ENCODE assay signal across 8 mouse cellular contexts in the genomic region with DNA sequence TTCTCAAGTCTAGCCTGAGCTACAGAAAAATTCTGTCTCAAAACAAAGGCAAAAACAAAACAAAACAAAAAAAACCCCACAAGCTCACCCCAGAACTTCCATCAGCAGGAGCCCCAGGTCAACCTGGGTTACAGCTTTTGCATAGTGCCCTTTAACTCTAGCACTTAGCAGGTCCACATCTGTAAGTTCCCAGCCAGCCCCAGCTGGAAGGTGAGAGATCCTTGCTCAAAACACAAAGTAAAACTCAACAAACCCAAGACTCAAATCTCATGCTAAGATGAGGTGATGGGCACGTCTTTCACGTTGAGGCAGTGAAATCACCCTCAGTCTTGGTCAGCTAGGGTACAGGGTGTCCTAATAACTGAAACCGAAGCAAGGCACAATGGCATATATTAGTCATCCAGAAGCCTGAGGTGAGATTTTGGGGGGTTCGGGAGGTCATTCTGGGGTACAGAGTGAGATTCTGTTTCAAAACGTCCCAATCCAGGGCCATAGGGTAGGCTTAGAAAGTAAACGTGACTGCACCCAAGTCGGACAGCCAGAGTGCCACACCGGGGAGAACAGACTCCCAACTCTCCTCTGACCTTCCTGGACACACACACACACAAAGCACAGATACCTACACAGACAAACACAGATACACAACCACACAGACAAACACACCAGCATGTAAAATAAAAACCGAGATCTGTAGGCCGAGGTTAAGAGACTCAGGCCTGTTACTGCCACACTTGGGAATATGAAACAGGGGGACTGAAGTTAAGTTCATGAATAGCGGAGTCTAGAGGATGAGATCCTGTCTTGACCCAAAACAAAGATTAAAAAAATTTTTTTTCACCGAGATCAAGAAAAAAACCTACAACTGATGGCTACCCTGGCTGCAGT. TPM values are rescaled to one million over a fixed set of nuclear protein-coding genes. Genes with fewer than 3 reads are reported as not detected.
DNase-seq lines count a peak whose midpoint lies in the region; ATAC-seq and TF ChIP-seq lines count a peak whose summit lies in the region.

No protein-coding gene starts in this region.

- H3K4me1 ChIP-seq in forebrain, embryonic 14.5 days (ENCODE audit: control insufficient read depth, insufficient read depth, low read length) = peaks cover 33% of the 10 kb centered on the region
- H3K4me1 ChIP-seq in liver, embryonic 12.5 days = peaks cover 67% of the 10 kb centered on the region

- H3K27me3 ChIP-seq in forebrain, embryonic 14.5 days (replicated peaks; ENCODE audit: control insufficient read depth, insufficient read depth, low read length) = no peaks in the 10 kb centered on the region
- no peaks in the 10 kb centered on the region; the same call in 1 of the 2 replicates for H3K27me3 ChIP-seq in liver, embryonic 12.5 days (replicated peaks)

- peak overlapping the region; percentile 100 for H3K27ac ChIP-seq in gastrocnemius, adult 2 months
- peak overlapping the region; percentile 99 for H3K27ac ChIP-seq in forebrain, embryonic 14.5 days (ENCODE audit: low read depth, low read length)
- peak overlapping the region; percentile 98 for H3K27ac ChIP-seq in liver, embryonic 12.5 days

- WGBS in forebrain, embryonic 14.5 days = 75% methylated on average over 12 of the region's 12 CpGs
- 67% methylated on average over 12 of the region's 12 CpGs for WGBS in liver, embryonic 12.5 days (ENCODE audit: insufficient replicate concordance)

- H3K4me2 ChIP-seq in forebrain, embryonic 14.5 days (ENCODE audit: low read length) = peak overlapping the region; percentile 58
- H3K4me2 ChIP-seq in liver, embryonic 12.5 days = peak overlapping the region; percentile 99

- DNase-seq in gastrocnemius, adult 2 months = no peak
- DNase-seq in gastrocnemius, postnatal 25 days = no peak
- peak; percentile 77 for DNase-seq in A20 (ENCODE audit: low read depth, low spot score)
- no peak for DNase-seq in forebrain, embryonic 14.5 days (ENCODE audit: low spot score)
- no peak for DNase-seq in urinary bladder, postnatal 10 days (ENCODE audit: low spot score)
- no peak for DNase-seq in frontal cortex, postnatal 25 days (ENCODE audit: low spot score in 2 of 2)
- no peak for DNase-seq in left cerebral cortex, postnatal 10 days (ENCODE audit: extremely low spot score in 1 of 2, low spot score in 2 of 2)

- H3K36me3 ChIP-seq in forebrain, embryonic 14.5 days (ENCODE audit: control insufficient read depth, insufficient read depth, low read length) = 0 out of 2 replicates have a peak, but pooled peaks cover 4% of the 10 kb centered on the region
- no peaks in the 10 kb centered on the region for H3K36me3 ChIP-seq in liver, embryonic 12.5 days

- H3K9ac ChIP-seq in forebrain, embryonic 14.5 days (ENCODE audit: low read length) = peak overlapping the region; percentile 60
- H3K9ac ChIP-seq in liver, embryonic 12.5 days = peak overlapping the region; percentile 79

- H3K9me3 ChIP-seq in forebrain, embryonic 14.5 days (replicated peaks; ENCODE audit: control insufficient read depth, low read length) = no peaks in the 10 kb centered on the region
- no peaks in the 10 kb centered on the region for H3K9me3 ChIP-seq in liver, embryonic 12.5 days (replicated peaks)

- TF ChIP-seq CTCF in gastrocnemius, adult 2 months (IDR thresholded peaks at IDR 0.05) = no peak

- intact Hi-C loops in gastrocnemius, adult 2 months (cut with DNase I) = no loop called here
- intact Hi-C loops in left cerebral cortex, postnatal 10 days (cut with DNase I) = no loop called here

- H3K4me3 ChIP-seq in gastrocnemius, adult 2 months = peak overlapping the region; percentile 95
- H3K4me3 ChIP-seq in forebrain, embryonic 14.5 days (ENCODE audit: low read depth, low read length) = peak overlapping the region; percentile 99
- H3K4me3 ChIP-seq in liver, embryonic 12.5 days = peak overlapping the region; percentile 90

- ATAC-seq in forebrain, embryonic 14.5 days = no peak
- ATAC-seq in liver, embryonic 12.5 days = no peak

RNA-seq across cellular contexts. Expression of a gene that starts 1.1 kb away (rescaled TPM):
- 10 to 100 TPM; 35.5 to 54.5 TPM for total RNA-seq in gastrocnemius, adult 2 months (2021)
- total RNA-seq in gastrocnemius, postnatal 25 days (2021) = 10 to 100 TPM; 54.5 to 68.6 TPM
- polyA plus RNA-seq in forebrain, embryonic 14.5 days (2014; fragmentation: Nextera tagmentation; extraction: Ambion mirVana) = 87.2 and 94.0 TPM in 2 replicates
- polyA plus RNA-seq in liver, embryonic 12.5 days (2016; fragmentation: Nextera tagmentation; extraction: Ambion mirVana) = 59.5 and 66.8 TPM in 2 replicates
- 100 to 1,000 TPM; 147 to 149 TPM for total RNA-seq in left cerebral cortex, postnatal 10 days (2021)

RNA-seq across cellular contexts. Expression of a gene that starts 5.6 kb away (rescaled TPM):
- not detected for total RNA-seq in gastrocnemius, adult 2 months (2021)
- not detected for total RNA-seq in gastrocnemius, postnatal 25 days (2021)
- 0.06 and 0.10 TPM in 2 replicates for polyA plus RNA-seq in forebrain, embryonic 14.5 days (2014; fragmentation: Nextera tagmentation; extraction: Ambion mirVana)
- not detected in 2 replicates for polyA plus RNA-seq in liver, embryonic 12.5 days (2016; fragmentation: Nextera tagmentation; extraction: Ambion mirVana)
- under 1 TPM in 1 of 2 experiments, not detected in 1; 0.19 TPM for total RNA-seq in left cerebral cortex, postnatal 10 days (2021)

RNA-seq across cellular contexts. Expression of a gene that starts 20.7 kb away (rescaled TPM):
- not detected for total RNA-seq in gastrocnemius, adult 2 months (2021)
- not detected for total RNA-seq in gastrocnemius, postnatal 25 days (2021)
- not detected in 2 replicates for polyA plus RNA-seq in forebrain, embryonic 14.5 days (2014; fragmentation: Nextera tagmentation; extraction: Ambion mirVana)
- polyA plus RNA-seq in liver, embryonic 12.5 days (2016; fragmentation: Nextera tagmentation; extraction: Ambion mirVana) = not detected in 2 replicates
- not detected for total RNA-seq in left cerebral cortex, postnatal 10 days (2021)

RNA-seq across cellular contexts. Expression of a gene that starts 24.6 kb away (rescaled TPM):
- 10 to 100 TPM; 61.7 to 65.6 TPM for total RNA-seq in gastrocnemius, adult 2 months (2021)
- 10 to 100 TPM; 57.7 to 66.0 TPM for total RNA-seq in gastrocnemius, postnatal 25 days (2021)
- 200 and 220 TPM in 2 replicates for polyA plus RNA-seq in forebrain, embryonic 14.5 days (2014; fragmentation: Nextera tagmentation; extraction: Ambion mirVana)
- polyA plus RNA-seq in liver, embryonic 12.5 days (2016; fragmentation: Nextera tagmentation; extraction: Ambion mirVana) = 266 and 269 TPM in 2 replicates
- total RNA-seq in left cerebral cortex, postnatal 10 days (2021) = 10 to 100 TPM; 68.2 to 80.4 TPM

RNA-seq across cellular contexts. Expression of a gene that starts 25.9 kb away (rescaled TPM):
- 1 to 10 TPM; 2.4 to 3.0 TPM for total RNA-seq in gastrocnemius, adult 2 months (2021)
- total RNA-seq in gastrocnemius, postnatal 25 days (2021) = 1 to 10 TPM; 1.6 to 2.3 TPM
- polyA plus RNA-seq in forebrain, embryonic 14.5 days (2014; fragmentation: Nextera tagmentation; extraction: Ambion mirVana) = not detected in 2 replicates
- 0.56 and 0.71 TPM in 2 replicates for polyA plus RNA-seq in liver, embryonic 12.5 days (2016; fragmentation: Nextera tagmentation; extraction: Ambion mirVana)
- under 1 TPM; 0.49 to 0.61 TPM for total RNA-seq in left cerebral cortex, postnatal 10 days (2021)
